Mouse (Mus musculus) stomach, embryonic 14.5 days (tissue): ENCODE data around the gene Mvb12b. TPM values are rescaled to one million over a fixed set of nuclear protein-coding genes. Genes with fewer than 3 reads are reported as not detected.
A peak's percentile ranks its signal among the peaks of the same experiment; 100 is the strongest.

Source experiments
- ATAC-seq: fragments of 200-750 bp; cut with Nextera tagmentation; 2 replicates; pipeline ENCODE4 v1.8.0; 2017; ENCODE audit warnings: low read depth, moderate TSS enrichment; ENCODE audit not compliant: insufficient number of reproducible peaks, insufficient read depth, low FRiP score
- H3K27ac ChIP-seq: fragments of 300-500 bp; sonication (generic); 2 replicates; pipeline ENCODE4 v1.5.1; 2014; ENCODE audit warnings: mild to moderate bottlenecking, low read length, moderate library complexity, mixed read lengths
- H3K27me3 ChIP-seq: fragments of 300-500 bp; sonication (generic); 2 replicates; pipeline ENCODE4 v1.6.1; 2014; ENCODE audit warnings: low read length, control low read depth, mixed read lengths; ENCODE audit not compliant: control insufficient read depth, insufficient read depth
- H3K36me3 ChIP-seq: fragments of 300-500 bp; sonication (generic); 2 replicates; pipeline ENCODE4 v1.6.1; 2014; ENCODE audit warnings: mild to moderate bottlenecking, control low read depth, low read length, moderate library complexity, mixed read lengths; ENCODE audit not compliant: control insufficient read depth, insufficient read depth
- H3K4me1 ChIP-seq: fragments of 300-500 bp; sonication (generic); 2 replicates; pipeline ENCODE4 v1.6.1; 2014; ENCODE audit warnings: low read length, control low read depth, mixed read lengths; ENCODE audit not compliant: control insufficient read depth, insufficient read depth
- H3K4me2 ChIP-seq: fragments of 300-500 bp; sonication (generic); replicated peaks from 2 replicates; pipeline ENCODE4 v1.6.1; 2014; ENCODE audit warnings: low read depth, low read length, control low read depth
- H3K4me3 ChIP-seq: fragments of 300-500 bp; sonication (generic); 2 replicates; pipeline ENCODE4 v1.5.1; 2014; ENCODE audit warnings: low read depth, low read length, control low read depth
- H3K9ac ChIP-seq: fragments of 300-500 bp; sonication (generic); replicated peaks from 2 replicates; pipeline ENCODE4 v1.6.1; 2014; ENCODE audit warnings: low read depth, mild to moderate bottlenecking, control low read depth, low read length, moderate library complexity, mixed read lengths
- H3K9me3 ChIP-seq: fragments of 300-500 bp; sonication (generic); 2 replicates; pipeline ENCODE4 v1.6.1; 2016; ENCODE audit warnings: low read depth, low read length, control low read depth; ENCODE audit not compliant: control insufficient read depth
- WGBS: fragments of 180-500 bp; shearing (Covaris S2); extraction: QIAGEN DNeasy Blood & Tissue Kit; methylation state at CpG from one replicate; pipeline ENCODE4 v1.1.7; 2014; 5-methylcytosine and 5-hydroxymethylcytosine counted together
- polyA plus RNA-seq: library from polyadenylated mRNA; unstranded; fragments of >200 nt; fragmentation: Nextera tagmentation; extraction: Ambion mirVana; gene quantifications from 2 replicates; pipeline ENCODE4 v1.2.1, GENCODE M21; 2014

The Mvb12b gene
- polyA plus RNA-seq, 1 experiment from 2014 or later: 20.7 TPM

DNA sequence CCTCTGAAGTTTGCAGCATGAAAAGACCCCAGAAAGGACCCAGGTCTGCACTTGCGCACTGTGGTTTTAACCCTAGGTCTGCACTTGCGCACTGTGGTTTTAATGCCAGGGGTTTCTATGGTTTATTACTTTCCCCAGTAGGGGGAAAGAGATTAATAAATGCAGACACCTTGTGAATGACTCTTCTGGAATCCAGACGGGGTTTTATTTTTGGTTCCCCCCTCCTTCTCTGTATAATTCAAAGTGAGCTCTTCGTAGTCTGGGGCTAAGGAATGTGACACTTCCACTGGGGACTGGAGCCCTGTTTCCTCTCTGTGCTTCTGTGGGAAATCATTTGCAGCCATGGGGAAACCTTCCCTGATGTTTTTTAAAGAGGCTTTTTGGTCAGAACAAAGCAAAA lies 113.6 kb downstream of the Mvb12b start:
- no peak for ATAC-seq
- Histone ChIP-seq H3K4me2 (no peak overlapping the region), H3K9me3 (peaks cover 22% of the 10 kb centered on the region), H3K27me3 (no peaks in the 10 kb centered on the region), H3K36me3 (peaks cover 11% of the 10 kb centered on the region; the same call in 1 of the 2 replicates), H3K4me1 (0 out of 2 replicates have a peak, but pooled peaks cover 3% of the 10 kb centered on the region), H3K27ac (no peak overlapping the region), H3K4me3 (no peak overlapping the region), H3K9ac (no peak overlapping the region)
- 59% methylated on average over 4 of the region's 4 CpGs for WGBS

DNA sequence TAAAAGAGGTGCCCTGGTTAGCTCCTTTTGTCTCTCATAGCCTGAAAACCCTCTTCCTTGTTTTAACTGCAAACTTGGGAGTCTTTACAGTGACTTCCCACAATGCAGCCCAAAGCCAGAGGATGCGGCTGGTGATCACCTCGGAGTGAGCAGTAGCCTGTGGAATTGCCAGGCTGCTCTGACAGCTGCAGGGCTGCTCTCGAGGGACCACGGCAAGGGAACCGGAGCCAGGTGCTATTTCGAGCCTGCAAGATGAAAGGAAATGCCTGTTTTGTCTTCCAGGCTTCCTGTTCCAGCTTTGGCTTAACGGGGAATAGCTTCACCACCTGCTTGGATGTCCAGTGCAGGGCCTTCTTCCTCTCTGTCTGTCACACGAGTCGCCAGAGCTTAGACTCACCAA lies 115.3 kb downstream of the Mvb12b start:
- no peaks in the 10 kb centered on the region for H3K27me3 ChIP-seq
- 54% methylated on average over 9 of the region's 9 CpGs for WGBS
- peaks cover 5% of the 10 kb centered on the region for H3K9me3 ChIP-seq
- H3K27ac ChIP-seq: no peak overlapping the region
- no peak for ATAC-seq
- H3K4me3 ChIP-seq: no peak overlapping the region
- H3K36me3 ChIP-seq: peaks cover 5% of the 10 kb centered on the region; the same call in 1 of the 2 replicates
- H3K4me2 ChIP-seq: no peak overlapping the region
- 0 out of 2 replicates have a peak, but pooled peaks cover 3% of the 10 kb centered on the region for H3K4me1 ChIP-seq
- no peak overlapping the region for H3K9ac ChIP-seq

DNA sequence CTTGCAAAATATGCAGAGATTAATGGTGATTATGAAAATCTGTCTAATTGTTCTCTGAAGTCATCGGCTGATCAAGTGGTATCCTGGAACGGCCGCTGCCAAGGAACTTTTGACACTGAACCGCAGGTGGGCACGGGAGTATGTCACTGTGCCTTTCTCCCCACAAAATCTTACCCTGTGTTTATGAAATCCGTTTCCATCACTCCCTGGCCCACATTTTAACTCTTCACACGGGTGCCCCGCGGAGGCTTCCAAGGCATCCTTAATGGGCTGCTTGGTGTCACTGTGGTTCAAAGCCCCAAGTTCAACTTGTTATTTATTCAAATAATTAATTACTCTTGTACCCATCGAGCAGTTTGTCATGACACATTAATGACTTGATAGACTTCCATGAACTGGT lies 116.4 kb downstream of the Mvb12b start:
- Histone ChIP-seq H3K4me3 (no peak overlapping the region), H3K36me3 (peaks cover 3% of the 10 kb centered on the region; the same call in 1 of the 2 replicates), H3K9ac (no peak overlapping the region), H3K4me1 (0 out of 2 replicates have a peak, but pooled peaks cover 3% of the 10 kb centered on the region), H3K4me2 (no peak overlapping the region), H3K27ac (no peak overlapping the region), H3K27me3 (no peaks in the 10 kb centered on the region), H3K9me3 (no peaks in the 10 kb centered on the region)
- ATAC-seq: no peak
- 77% methylated on average over 10 of the region's 10 CpGs for WGBS

DNA sequence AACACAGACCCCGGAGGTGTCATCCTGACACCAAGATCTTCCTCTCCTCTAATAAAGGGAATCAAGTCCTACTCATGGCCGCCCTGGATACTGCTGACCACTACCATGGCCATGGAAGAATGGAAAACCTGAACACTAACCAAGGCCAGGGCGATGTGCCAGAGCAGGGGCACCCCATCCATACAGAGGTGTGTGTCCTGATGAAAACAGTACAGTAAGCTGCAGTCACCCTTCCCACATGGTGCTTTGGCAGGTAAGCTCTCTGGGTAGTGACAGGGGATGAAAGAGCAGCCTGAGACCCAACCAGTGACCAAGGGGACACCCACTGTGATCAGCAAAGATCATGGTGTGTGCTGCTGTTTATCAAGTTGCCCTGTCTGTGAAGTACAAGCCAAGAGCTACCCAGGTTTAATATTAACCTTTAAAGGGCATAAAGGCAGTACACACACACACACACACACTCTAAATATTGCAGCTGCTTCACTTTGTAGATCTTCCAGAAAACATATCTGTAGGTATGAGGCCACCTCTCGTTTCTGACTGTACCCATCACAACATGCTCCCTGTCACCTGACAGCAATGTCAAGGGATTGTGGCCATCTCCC lies 117.1 kb downstream of the Mvb12b start:
- Histone ChIP-seq H3K36me3 (no peaks in the 10 kb centered on the region; the same call in 1 of the 2 replicates), H3K4me3 (no peak overlapping the region), H3K27me3 (no peaks in the 10 kb centered on the region), H3K4me1 (0 out of 2 replicates have a peak, but pooled peaks cover 3% of the 10 kb centered on the region), H3K9me3 (no peaks in the 10 kb centered on the region), H3K9ac (no peak overlapping the region), H3K4me2 (no peak overlapping the region), H3K27ac (no peak overlapping the region)
- WGBS: 86% methylated on average over 4 of the region's 4 CpGs
- ATAC-seq: no peak

DNA sequence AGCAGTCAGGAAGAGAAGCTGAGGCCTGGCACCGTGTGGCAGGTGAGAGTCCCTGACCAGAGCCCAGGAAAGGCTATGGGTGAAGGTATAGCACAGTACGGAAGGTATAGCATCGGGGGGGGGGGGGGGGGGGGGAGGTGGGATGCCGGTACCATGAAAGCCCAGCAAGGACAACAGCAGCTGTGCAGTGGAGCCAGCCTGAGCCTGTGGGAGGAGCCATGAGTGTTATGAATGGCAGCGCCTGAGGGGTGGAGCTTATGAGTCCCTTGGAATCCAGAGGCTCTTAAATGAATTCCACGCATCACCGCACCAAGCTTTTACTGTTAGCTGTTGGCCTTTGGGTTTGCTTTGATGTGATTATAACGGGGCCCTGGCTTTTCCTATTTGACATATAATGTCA lies 123.3 kb downstream of the Mvb12b start:
- no peaks in the 10 kb centered on the region for H3K36me3 ChIP-seq
- no peak overlapping the region for H3K4me2 ChIP-seq
- H3K9me3 ChIP-seq: no peaks in the 10 kb centered on the region
- no peaks in the 10 kb centered on the region for H3K4me1 ChIP-seq
- no peak overlapping the region for H3K4me3 ChIP-seq
- no peak overlapping the region for H3K27ac ChIP-seq
- ATAC-seq: no peak
- H3K27me3 ChIP-seq: no peaks in the 10 kb centered on the region
- no peak overlapping the region for H3K9ac ChIP-seq
- 74% methylated on average over 7 of the region's 8 CpGs for WGBS

DNA sequence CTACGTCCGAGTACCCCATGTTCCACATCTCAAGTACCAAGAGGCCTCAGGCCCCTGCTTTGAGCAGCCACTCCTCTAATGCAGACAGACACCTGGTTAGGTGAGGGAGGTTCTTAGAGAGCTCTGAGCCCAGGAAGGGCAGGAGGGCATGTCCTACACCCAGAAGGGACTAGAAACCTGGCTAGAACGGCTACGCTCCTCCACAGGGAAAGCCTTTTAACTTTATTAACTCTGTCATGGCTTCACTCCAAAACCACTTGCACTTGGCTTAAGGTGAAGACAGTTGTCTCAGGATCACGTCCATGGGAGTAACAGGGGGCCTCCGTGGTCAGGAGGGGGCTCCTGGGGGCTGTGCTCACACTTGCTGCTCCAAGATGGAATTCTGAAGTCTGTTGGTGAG lies 125.5 kb downstream of the Mvb12b start:
- H3K4me2 ChIP-seq: no peak overlapping the region
- no peak for ATAC-seq
- H3K36me3 ChIP-seq: no peaks in the 10 kb centered on the region
- H3K9me3 ChIP-seq: no peaks in the 10 kb centered on the region
- no peak overlapping the region for H3K9ac ChIP-seq
- WGBS: 53% methylated on average over 6 of the region's 6 CpGs
- H3K27ac ChIP-seq: no peak overlapping the region
- H3K27me3 ChIP-seq: no peaks in the 10 kb centered on the region
- no peak overlapping the region for H3K4me3 ChIP-seq
- no peaks in the 10 kb centered on the region for H3K4me1 ChIP-seq

DNA sequence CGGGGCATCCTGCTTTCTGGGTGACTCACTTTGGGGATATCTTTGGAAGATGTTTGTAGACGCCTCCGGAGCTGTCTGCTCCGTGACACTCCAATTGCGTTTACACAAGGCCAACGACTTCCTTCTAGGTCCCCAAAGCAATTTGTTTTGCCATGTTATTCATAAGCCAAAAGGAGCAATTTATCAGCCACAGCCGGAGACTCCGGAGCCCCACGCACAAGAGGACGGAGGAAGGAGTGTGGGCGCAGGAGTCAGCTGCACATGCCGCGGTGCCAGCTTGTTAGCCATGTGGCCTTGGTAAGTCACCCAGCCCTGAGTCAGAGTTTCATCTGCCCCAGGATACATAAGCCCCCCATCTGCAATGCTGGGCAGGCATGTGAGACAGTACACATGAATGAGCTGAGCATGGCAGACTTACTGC lies 127.2 kb downstream of the Mvb12b start:
- WGBS: 64% methylated on average over 13 of the region's 13 CpGs
- H3K4me2 ChIP-seq: no peak overlapping the region
- H3K27ac ChIP-seq: no peak overlapping the region
- H3K36me3 ChIP-seq: no peaks in the 10 kb centered on the region
- no peak overlapping the region for H3K4me3 ChIP-seq
- no peak for ATAC-seq
- peaks cover 3% of the 10 kb centered on the region; the same call in 1 of the 2 replicates for H3K4me1 ChIP-seq
- no peak overlapping the region for H3K9ac ChIP-seq
- no peaks in the 10 kb centered on the region for H3K27me3 ChIP-seq
- H3K9me3 ChIP-seq: no peaks in the 10 kb centered on the region

DNA sequence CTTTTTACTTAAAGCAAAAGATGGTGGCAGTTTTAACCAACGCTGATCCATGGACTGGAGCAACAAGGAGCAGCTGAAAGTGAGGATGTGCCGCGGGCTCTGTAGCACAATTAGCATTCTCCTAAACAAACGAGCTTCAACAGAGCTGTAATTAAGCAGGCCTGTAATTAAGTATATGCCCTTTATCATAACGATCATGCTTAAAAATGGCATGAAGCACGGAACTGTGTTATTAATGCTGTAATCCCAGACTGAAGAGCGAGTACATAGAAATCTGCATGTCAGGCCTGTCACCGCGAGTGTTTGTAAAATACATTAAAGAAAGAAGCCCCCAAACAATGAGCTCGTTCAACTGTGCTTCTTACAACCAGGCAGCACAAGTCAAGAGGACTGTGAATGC lies 128.3 kb downstream of the Mvb12b start:
- 60% methylated on average over 10 of the region's 10 CpGs for WGBS
- no peak overlapping the region for H3K4me2 ChIP-seq

DNA sequence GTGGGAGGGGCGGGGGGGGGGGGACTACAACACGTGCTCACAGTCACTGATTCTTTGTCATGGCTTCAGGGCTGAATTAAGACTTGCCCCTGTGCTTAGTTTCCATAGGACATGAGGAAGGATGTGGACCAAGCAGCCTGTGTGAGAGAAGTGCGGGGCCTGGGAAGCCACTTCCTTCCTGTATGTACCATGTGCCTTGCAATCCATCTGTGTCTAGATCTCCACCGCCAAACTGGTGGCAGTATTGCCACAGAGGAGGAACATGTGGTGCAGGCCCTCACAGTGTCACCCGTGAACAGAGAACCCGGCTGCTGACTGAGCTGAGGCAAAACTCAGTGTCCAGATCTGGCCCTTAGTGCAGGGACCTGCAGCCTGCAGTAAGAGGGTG lies 132.1 kb downstream of the Mvb12b start:
- ATAC-seq: peak; percentile 5; the same call in 1 of the 2 replicates
- WGBS: 50% methylated on average over 6 of the region's 6 CpGs
- H3K27ac ChIP-seq: no peak overlapping the region; the same call in 1 of the 2 replicates
- H3K4me2 ChIP-seq: no peak overlapping the region
- no peaks in the 10 kb centered on the region for H3K9me3 ChIP-seq
- H3K4me1 ChIP-seq: peaks cover 29% of the 10 kb centered on the region
- H3K36me3 ChIP-seq: no peaks in the 10 kb centered on the region; the same call in 1 of the 2 replicates
- H3K4me3 ChIP-seq: no peak overlapping the region
- H3K9ac ChIP-seq: no peak overlapping the region
- H3K27me3 ChIP-seq: no peaks in the 10 kb centered on the region

More for the DNA sequence above, 128.3 kb downstream of the Mvb12b start:
- Histone ChIP-seq H3K4me3 (no peak overlapping the region), H3K4me1 (peaks cover 13% of the 10 kb centered on the region), H3K9ac (no peak overlapping the region), H3K27me3 (no peaks in the 10 kb centered on the region), H3K27ac (no peak overlapping the region), H3K36me3 (no peaks in the 10 kb centered on the region), H3K9me3 (no peaks in the 10 kb centered on the region)
- ATAC-seq: no peak
